Comparison of ENCODE assay signal across 25 mouse cellular contexts in the genomic region with DNA sequence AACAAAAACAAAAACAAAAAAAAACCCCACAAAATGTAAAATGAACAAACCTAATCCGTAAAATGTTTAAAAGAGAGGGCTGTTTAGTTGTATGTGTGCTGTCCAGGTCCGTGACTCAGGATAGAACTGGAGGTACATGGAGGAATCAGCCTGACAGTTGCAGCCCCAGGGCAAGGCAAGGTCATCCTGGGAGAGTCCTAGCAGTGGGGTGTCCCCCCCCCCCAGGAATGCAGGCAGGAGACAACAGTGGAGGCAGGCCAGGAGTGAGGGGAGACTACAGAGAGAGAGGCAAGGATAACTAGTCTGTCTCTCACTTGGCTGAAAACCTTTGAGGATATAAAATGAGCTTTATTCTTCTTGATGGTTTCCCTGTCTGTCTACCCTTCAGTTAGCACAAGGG. TPM values are rescaled to one million over a fixed set of nuclear protein-coding genes. Genes with fewer than 3 reads are reported as not detected.
DNase-seq lines count a peak whose midpoint lies in the region; ATAC-seq and TF ChIP-seq lines count a peak whose summit lies in the region.
"Had no signal": no experiment of that assay in that cellular context is flagged by ENCODE, and none has a peak within 500 bp of the region (broad histone marks: within the 10 kb centered on the region; RNA-seq: fewer than 3 reads in every experiment).

No protein-coding gene starts in this region.

- no peaks in the 10 kb centered on the region for H3K27me3 ChIP-seq in heart, embryonic 12.5 days (replicated peaks)
- H3K27me3 ChIP-seq in heart, embryonic 16.5 days (ENCODE audit: control insufficient read depth, insufficient read depth, low read length) = no peaks in the 10 kb centered on the region
- H3K27me3 ChIP-seq in ES-Bruce4 (ENCODE audit: control insufficient read depth, insufficient read depth, low read length, poor library complexity, severe bottlenecking) = no peaks in the 10 kb centered on the region
- H3K27me3 ChIP-seq: embryonic facial prominence, embryonic 12.5 days; forebrain, embryonic 15.5 days; hindbrain, embryonic 13.5 days had no signal

- no peak for DNase-seq in heart, adult 8-10 months (ENCODE audit: low spot score)
- no peak for DNase-seq in heart, postnatal 14 days
- DNase-seq in R1 (ENCODE audit: low read depth, low spot score) = peak; percentile 78
- no peak for DNase-seq in lung, adult 18-20 months
- DNase-seq in urinary bladder, adult 18-20 months (ENCODE audit: low spot score in 2 of 2) = no peak
- DNase-seq: adrenal gland, postnatal 10 days; cerebellum, adult 11 months; cerebellum, adult 8-10 months; cerebellum, postnatal 14 days; embryo, embryonic 11 days; gastrocnemius, postnatal 36 days; heart, adult 2 months; kidney, adult 2 months had no signal

- no peak for TF ChIP-seq POLR2A in ES-Bruce4 (IDR thresholded peaks at IDR 0.05; ENCODE audit: insufficient read depth, low read length)

- no peaks in the 10 kb centered on the region for H3K36me3 ChIP-seq in heart, embryonic 12.5 days
- H3K36me3 ChIP-seq in heart, embryonic 16.5 days (ENCODE audit: control insufficient read depth, insufficient read depth) = no peaks in the 10 kb centered on the region
- H3K36me3 ChIP-seq in ES-Bruce4 (ENCODE audit: control insufficient read depth, insufficient read depth, low read length, poor library complexity, severe bottlenecking) = no peaks in the 10 kb centered on the region
- H3K36me3 ChIP-seq: embryonic facial prominence, embryonic 12.5 days; forebrain, embryonic 15.5 days; hindbrain, embryonic 13.5 days had no signal

- WGBS in heart, embryonic 12.5 days = 54% methylated on average over 2 of the region's 2 CpGs
- WGBS in heart, embryonic 16.5 days = 53% methylated on average over 2 of the region's 2 CpGs

- no peak for TF ChIP-seq CTCF in ES-Bruce4 (IDR thresholded peaks at IDR 0.05; ENCODE audit: low read depth, low read length)

- peaks cover 16% of the 10 kb centered on the region for H3K4me1 ChIP-seq in heart, embryonic 12.5 days (replicated peaks)
- peaks cover 16% of the 10 kb centered on the region; the same call in 1 of the 2 replicates for H3K4me1 ChIP-seq in heart, embryonic 16.5 days (ENCODE audit: control insufficient read depth, insufficient read depth, low read length)
- peaks cover 3% of the 10 kb centered on the region for H3K4me1 ChIP-seq in ES-Bruce4 (ENCODE audit: control insufficient read depth, insufficient read depth, low read length)
- H3K4me1 ChIP-seq: embryonic facial prominence, embryonic 12.5 days had no signal

- TF ChIP-seq EP300 in ES-Bruce4 (IDR thresholded peaks at IDR 0.05; ENCODE audit: insufficient read depth, low read depth, low read length) = peak; percentile 93

- H3K4me3 ChIP-seq in heart, embryonic 12.5 days = no peak overlapping the region
- no peak overlapping the region for H3K4me3 ChIP-seq in heart, embryonic 16.5 days (ENCODE audit: low read length)
- no peak overlapping the region for H3K4me3 ChIP-seq in ES-Bruce4 (ENCODE audit: low read depth, low read length)
- H3K4me3 ChIP-seq: embryonic facial prominence, embryonic 12.5 days; forebrain, embryonic 15.5 days; heart, adult 2 months; hindbrain, embryonic 13.5 days had no signal

- intact Hi-C loops in heart, postnatal 14 days (cut with DNase I) = loop anchor here (2.0 kb wide), 2 partner anchors 26 to 50 kb away; no protein-coding TSS in a partner anchor

- no peaks in the 10 kb centered on the region for H3K9me3 ChIP-seq in heart, embryonic 12.5 days (replicated peaks)
- no peaks in the 10 kb centered on the region for H3K9me3 ChIP-seq in heart, embryonic 16.5 days (replicated peaks; ENCODE audit: control insufficient read depth, low read length)
- H3K9me3 ChIP-seq in ES-Bruce4 (replicated peaks; ENCODE audit: control insufficient read depth, insufficient read depth, low read length, poor library complexity, severe bottlenecking) = no peaks in the 10 kb centered on the region
- H3K9me3 ChIP-seq: embryonic facial prominence, embryonic 12.5 days; forebrain, embryonic 15.5 days; hindbrain, embryonic 13.5 days had no signal

- ATAC-seq in heart, embryonic 12.5 days (ENCODE audit: insufficient number of reproducible peaks, low FRiP score) = no peak
- ATAC-seq in heart, embryonic 16.5 days (replicated peaks; ENCODE audit: extremely low read depth, insufficient read depth, low FRiP score) = no peak
- ATAC-seq: forebrain, embryonic 15.5 days; hindbrain, postnatal 0 days had no signal

- H3K9ac ChIP-seq in heart, embryonic 12.5 days = peak overlapping the region; percentile 27; the same call in 1 of the 2 replicates
- peak overlapping the region; percentile 49; the same call in 1 of the 2 replicates for H3K9ac ChIP-seq in heart, embryonic 16.5 days (ENCODE audit: low read length)
- no peak overlapping the region for H3K9ac ChIP-seq in ES-Bruce4 (ENCODE audit: low read depth, poor library complexity, severe bottlenecking)
- H3K9ac ChIP-seq: embryonic facial prominence, embryonic 12.5 days; forebrain, embryonic 15.5 days; hindbrain, embryonic 13.5 days had no signal

- H3K4me2 ChIP-seq in heart, embryonic 12.5 days = no peak overlapping the region
- H3K4me2 ChIP-seq in heart, embryonic 16.5 days (ENCODE audit: low read depth, low read length) = no peak overlapping the region
- H3K4me2 ChIP-seq: embryonic facial prominence, embryonic 12.5 days; forebrain, embryonic 15.5 days; hindbrain, embryonic 13.5 days had no signal

- H3K27ac ChIP-seq in heart, embryonic 12.5 days (ENCODE audit: poor library complexity, severe bottlenecking) = peak overlapping the region; percentile 13; the same call in 1 of the 2 replicates
- H3K27ac ChIP-seq in heart, embryonic 16.5 days (ENCODE audit: low read length) = peak overlapping the region; percentile 19
- peak overlapping the region; percentile 79 for H3K27ac ChIP-seq in ES-Bruce4 (ENCODE audit: insufficient read depth, low read length)
- H3K27ac ChIP-seq: embryonic facial prominence, embryonic 12.5 days; forebrain, embryonic 15.5 days; heart, adult 2 months; hindbrain, embryonic 13.5 days; hindbrain, postnatal 0 days had no signal

RNA-seq across cellular contexts. Expression of gene Mcrs1, which starts 12.6 kb away (rescaled TPM):
- 143 and 152 TPM in 2 replicates for polyA plus RNA-seq in heart, embryonic 12.5 days (2016; fragmentation: Nextera tagmentation; extraction: Ambion mirVana)
- 10 to 100 TPM; 39.9 to 47.1 (median 44.3) TPM for total RNA-seq in heart, adult 8-10 months (2022)
- polyA plus RNA-seq in heart, embryonic 16.5 days (2015; fragmentation: Nextera tagmentation; extraction: Ambion mirVana) = 155 and 163 TPM in 2 replicates
- 10 to 100 TPM; 57.5 to 61.6 TPM for total RNA-seq in heart, postnatal 14 days (2021)
- polyA plus RNA-seq in ES-Bruce4 (2011; ENCODE audit: insufficient read depth, insufficient read length, low read depth, missing spikeins) = 76.2 and 84.9 TPM in 2 replicates

RNA-seq across cellular contexts. Expression of gene Prpf40b, which starts 30.5 kb away (rescaled TPM):
- 44.0 and 44.4 TPM in 2 replicates for polyA plus RNA-seq in heart, embryonic 12.5 days (2016; fragmentation: Nextera tagmentation; extraction: Ambion mirVana)
- total RNA-seq in heart, adult 8-10 months (2022) = 10 to 100 TPM; 16.4 to 22.6 (median 20.3) TPM
- 36.0 and 46.6 TPM in 2 replicates for polyA plus RNA-seq in heart, embryonic 16.5 days (2015; fragmentation: Nextera tagmentation; extraction: Ambion mirVana)
- 10 to 100 TPM; 25.5 to 26.3 TPM for total RNA-seq in heart, postnatal 14 days (2021)
- 42.8 and 51.2 TPM in 2 replicates for polyA plus RNA-seq in ES-Bruce4 (2011; ENCODE audit: insufficient read depth, insufficient read length, low read depth, missing spikeins)

RNA-seq across cellular contexts. Expression of gene Fam186b, which starts 31.3 kb away (rescaled TPM):
- polyA plus RNA-seq in heart, embryonic 12.5 days (2016; fragmentation: Nextera tagmentation; extraction: Ambion mirVana) = 0.27 and 0.31 TPM in 2 replicates
- under 1 TPM in 1 of 4 experiments, not detected in 3; 0.56 TPM for total RNA-seq in heart, adult 8-10 months (2022)
- 0.13 and 0.16 TPM in 2 replicates for polyA plus RNA-seq in heart, embryonic 16.5 days (2015; fragmentation: Nextera tagmentation; extraction: Ambion mirVana)
- total RNA-seq in heart, postnatal 14 days (2021) = not detected
- not detected in 2 replicates for polyA plus RNA-seq in ES-Bruce4 (2011; ENCODE audit: insufficient read depth, insufficient read length, low read depth, missing spikeins)
- total RNA-seq: common myeloid progenitor, adult 5-6 weeks; gastrocnemius, adult 8-10 months; gastrocnemius, postnatal 36 days; heart, adult 2 months; MEL had no signal
- polyA plus RNA-seq: C2C12; heart, adult 2 months had no signal

RNA-seq across cellular contexts. Expression of gene Kcnh3, which starts 39.7 kb away (rescaled TPM):
- 0.10 and 0.24 TPM in 2 replicates for polyA plus RNA-seq in heart, embryonic 12.5 days (2016; fragmentation: Nextera tagmentation; extraction: Ambion mirVana)
- total RNA-seq in heart, adult 8-10 months (2022) = under 1 TPM in 3 of 4 experiments, not detected in 1; 0.17 to 0.69 (median 0.22) TPM
- polyA plus RNA-seq in heart, embryonic 16.5 days (2015; fragmentation: Nextera tagmentation; extraction: Ambion mirVana) = 1.3 TPM in 2 replicates
- under 1 TPM; 0.36 to 0.68 TPM for total RNA-seq in heart, postnatal 14 days (2021)
- 0.99 and 1.3 TPM in 2 replicates for polyA plus RNA-seq in ES-Bruce4 (2011; ENCODE audit: insufficient read depth, insufficient read length, low read depth, missing spikeins)
- total RNA-seq: gastrocnemius, adult 8-10 months; hematopoietic stem cell, adult 5-6 weeks had no signal

Comparison
In these comparisons a context has a peak if more than half of its experiments do, and no peak if none do; other contexts are left out.
1. H3K27ac ChIP-seq: peak in every context shown above with its lines; median percentile 79 in ES-Bruce4; 19 in heart, embryonic 16.5 days; 13 in heart, embryonic 12.5 days.